Mouse (Mus musculus): ENCODE measurements around the gene Ssr1. TPM values are rescaled to one million over a fixed set of nuclear protein-coding genes. Genes with fewer than 3 reads are reported as not detected.

Ssr1 gene
- total RNA-seq, 2 experiments from 2014 or later: 46.5 to 52.1 TPM

- no peak for DNase-seq
- intact Hi-C loops (cut with DNase I): no loop called here
Observed at GRCm38 (mm10) chr13:37986166-37986565, 7.9 kb downstream of the Ssr1 start.

DNA sequence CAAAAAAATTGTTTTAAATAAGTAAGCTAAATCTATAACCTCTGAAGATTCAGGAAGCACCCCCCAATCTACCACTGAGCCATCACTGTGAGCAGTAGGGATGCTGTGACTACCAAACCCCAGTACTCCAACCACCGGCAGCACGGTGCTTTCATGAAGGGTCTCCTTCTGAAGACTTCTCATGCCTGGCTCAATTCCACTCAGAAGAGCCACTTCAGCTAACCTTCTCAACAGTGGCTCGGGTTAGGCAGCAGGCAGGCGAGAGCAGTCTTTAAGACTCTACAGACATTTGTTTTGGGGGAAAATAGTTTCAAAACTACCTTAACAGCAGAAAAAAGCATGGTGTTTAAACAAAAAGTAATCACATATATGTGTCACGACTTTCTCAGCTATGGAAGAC lies 13.0 kb downstream of the Ssr1 start:
- intact Hi-C loops (cut with DNase I): no loop called here
- DNase-seq: no peak

DNA sequence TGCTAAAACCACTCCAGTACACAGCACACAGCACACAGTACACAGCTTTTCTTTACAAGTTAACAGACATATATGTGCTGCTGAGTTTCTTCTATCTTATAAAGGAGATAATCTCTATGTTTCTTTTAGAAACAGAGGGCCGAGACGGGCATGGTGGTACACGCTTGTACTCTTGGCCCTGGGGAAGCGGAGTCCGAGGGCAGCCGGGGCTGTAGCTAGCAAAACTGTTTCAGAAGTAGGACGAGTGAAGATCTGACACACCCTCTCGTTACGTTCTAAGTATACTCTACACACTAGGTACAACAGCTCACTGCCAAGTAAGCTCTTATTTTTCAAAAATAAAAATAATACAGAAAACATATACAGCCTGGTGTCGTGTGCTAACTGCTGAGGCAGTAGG lies 13.7 kb downstream of the Ssr1 start:
- intact Hi-C loops (cut with DNase I): no loop called here
- no peak for DNase-seq

- intact Hi-C loops (cut with DNase I): no loop called here
- no peak for DNase-seq
Observed at GRCm38 (mm10) chr13:37979506-37979905, 14.5 kb downstream of the Ssr1 start.

GRCm38 (mm10) chr13:37974731-37975130 lies 19.3 kb downstream of the Ssr1 start:
- DNase-seq: no peak
- intact Hi-C loops (cut with DNase I): no loop called here

DNA sequence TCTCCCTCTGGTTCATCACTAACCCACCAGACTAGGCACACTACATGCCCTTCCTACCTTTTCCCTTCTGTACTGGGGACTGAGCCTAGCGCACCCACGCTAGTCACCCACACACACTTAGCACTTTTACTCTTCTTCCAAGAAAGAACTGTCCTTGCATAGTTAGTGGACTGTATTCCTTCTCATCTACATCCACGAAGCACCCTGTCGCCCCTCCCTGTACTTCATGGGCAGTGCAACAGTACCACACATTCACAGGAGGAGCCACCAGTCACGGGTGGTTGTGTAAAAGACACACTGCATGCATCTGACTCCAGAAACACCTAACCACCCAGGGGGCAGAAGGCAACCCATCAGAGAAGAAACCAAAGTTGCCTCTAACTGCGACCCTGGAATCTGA lies 20.0 kb downstream of the Ssr1 start:
- no peak for DNase-seq
- intact Hi-C loops (cut with DNase I): no loop called here

DNA sequence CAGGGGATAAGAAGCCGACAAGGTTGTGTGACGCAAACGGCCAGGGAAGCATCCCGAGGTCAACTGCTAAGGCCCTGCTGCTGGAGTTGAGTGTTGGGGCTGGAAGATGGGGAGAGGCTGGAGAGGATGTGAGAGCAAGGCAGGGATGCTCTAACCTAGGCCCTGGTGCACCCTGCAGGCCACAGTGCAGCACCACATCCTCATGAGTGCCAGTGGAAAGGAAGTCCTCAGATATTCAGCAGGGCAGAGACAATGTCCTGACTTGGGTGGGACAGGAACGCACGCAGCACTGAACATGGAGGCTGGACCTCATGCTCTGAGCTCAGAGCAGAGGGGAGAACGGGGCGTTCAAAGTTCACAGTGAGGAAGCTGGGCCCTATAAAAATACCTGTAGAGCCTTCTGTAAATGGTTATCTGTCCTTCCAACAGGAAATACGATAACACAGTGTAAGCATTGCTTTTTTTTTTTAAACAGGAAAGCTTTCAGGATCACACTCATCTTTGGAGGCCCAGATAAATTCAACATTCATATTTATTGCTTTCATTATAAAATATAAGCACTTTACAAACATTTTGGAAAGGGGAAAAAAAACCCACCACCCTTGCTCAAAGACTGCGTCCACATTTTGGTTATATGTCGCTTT lies 23.0 kb downstream of the Ssr1 start:
- DNase-seq: no peak
- intact Hi-C loops (cut with DNase I): no loop called here

GRCm38 (mm10) chr13:37969988-37970387 lies 24.0 kb downstream of the Ssr1 start:
- intact Hi-C loops (cut with DNase I): no loop called here
- DNase-seq: no peak

DNA sequence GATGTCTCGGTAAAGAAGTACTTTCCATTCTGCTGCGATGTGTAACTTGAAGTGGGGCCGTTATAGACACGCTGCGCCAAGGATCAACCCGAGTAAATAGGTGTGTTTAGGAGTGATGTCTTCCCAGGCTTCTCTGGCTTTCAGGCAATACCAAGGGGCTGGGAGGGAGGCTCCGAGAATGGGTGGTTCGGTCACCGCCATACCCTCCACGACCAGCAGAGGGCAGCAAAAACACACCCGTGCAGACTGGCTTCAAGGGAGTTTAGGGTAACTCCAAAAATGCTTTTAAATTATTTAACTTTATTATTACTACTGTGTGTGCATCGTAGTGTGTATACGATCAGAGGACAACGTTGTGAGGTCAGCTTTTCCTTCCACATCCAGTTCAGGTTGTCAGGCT lies 24.7 kb downstream of the Ssr1 start:
- intact Hi-C loops (cut with DNase I): no loop called here
- peak; percentile 88 to 95 for DNase-seq

DNA sequence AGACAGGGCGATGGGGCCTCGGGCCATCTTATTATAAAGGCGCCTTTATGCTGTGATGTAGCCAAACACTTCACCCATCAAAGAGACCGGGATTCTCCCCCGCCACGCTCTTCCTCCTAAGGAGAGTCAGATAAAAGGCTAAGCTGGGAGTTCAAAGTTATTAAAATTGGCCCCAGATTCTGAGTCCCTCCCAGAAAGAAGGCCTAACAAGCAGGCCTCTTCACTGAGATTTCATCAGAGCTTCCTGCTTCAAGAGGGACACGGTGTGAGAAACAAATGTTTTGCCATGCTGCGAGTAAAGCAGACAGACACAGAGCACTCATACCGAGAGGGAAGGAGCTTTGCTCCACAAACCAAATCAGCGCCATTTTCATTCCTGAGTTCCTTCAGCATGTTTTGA lies 26.5 kb downstream of the Ssr1 start:
- intact Hi-C loops (cut with DNase I): no loop called here
- DNase-seq: no peak

DNA sequence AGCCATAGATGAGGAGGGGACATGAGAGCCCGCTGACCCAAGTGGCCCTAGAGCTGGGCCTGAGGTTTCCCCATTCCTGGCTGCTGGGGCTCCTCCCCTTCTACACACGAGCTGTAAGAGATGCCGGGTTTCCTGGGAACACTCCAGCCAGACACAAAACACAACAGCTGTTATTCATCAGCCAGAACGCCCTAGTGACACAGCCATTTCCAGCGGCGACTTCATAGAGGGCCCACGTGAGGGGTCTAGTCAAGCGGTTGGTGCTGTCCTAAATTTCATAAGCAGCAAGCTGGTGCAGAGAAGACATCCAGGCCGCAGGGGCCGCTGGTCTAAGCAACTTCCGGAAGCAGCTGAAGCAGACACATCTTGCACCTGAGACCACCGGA lies 27.0 kb downstream of the Ssr1 start:
- intact Hi-C loops (cut with DNase I): no loop called here

DNA sequence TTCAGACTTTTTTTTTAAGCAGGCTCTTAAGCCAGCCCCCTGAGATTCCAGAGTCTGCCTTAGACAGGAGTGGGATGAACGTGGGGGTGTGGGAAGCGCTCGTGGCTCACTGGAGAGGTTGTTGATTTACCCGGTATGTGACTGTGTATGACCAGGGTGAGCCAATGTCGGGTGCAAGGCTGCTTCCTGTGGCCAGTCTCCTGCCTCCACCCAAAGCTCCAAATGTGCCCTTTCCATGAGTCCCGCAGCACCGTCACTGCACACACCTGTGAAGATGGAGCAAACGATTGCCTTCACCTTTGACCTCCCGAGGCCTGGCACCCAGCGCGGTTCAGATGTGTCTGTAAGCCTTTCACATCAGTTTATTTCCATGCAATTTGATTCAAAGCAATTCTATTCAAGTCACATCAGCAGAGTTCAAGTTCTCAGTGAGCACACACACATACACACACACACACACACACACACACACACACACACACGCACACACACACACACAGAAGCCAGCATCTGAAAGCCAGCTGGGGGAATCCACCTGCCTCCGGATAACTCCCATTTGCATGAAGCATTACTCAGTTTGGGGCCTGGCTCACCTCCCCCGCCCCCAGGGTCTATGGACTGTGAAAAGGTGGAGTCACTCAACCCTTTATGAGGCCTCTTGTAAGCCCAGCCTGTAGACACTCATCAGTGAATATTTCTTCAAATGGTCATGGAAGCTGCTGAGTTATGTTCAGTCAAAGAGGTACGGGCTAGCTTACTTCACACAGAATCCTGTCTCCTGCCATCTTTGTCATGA lies 27.6 kb downstream of the Ssr1 start:
- DNase-seq: no peak
- intact Hi-C loops (cut with DNase I): no loop called here

More for the DNA sequence above, 27.0 kb downstream of the Ssr1 start:
- DNase-seq: peak; percentile 28 to 60

- no peak for DNase-seq
- intact Hi-C loops (cut with DNase I): no loop called here
Observed at GRCm38 (mm10) chr13:37965126-37965914, 28.7 kb downstream of the Ssr1 start.

DNA sequence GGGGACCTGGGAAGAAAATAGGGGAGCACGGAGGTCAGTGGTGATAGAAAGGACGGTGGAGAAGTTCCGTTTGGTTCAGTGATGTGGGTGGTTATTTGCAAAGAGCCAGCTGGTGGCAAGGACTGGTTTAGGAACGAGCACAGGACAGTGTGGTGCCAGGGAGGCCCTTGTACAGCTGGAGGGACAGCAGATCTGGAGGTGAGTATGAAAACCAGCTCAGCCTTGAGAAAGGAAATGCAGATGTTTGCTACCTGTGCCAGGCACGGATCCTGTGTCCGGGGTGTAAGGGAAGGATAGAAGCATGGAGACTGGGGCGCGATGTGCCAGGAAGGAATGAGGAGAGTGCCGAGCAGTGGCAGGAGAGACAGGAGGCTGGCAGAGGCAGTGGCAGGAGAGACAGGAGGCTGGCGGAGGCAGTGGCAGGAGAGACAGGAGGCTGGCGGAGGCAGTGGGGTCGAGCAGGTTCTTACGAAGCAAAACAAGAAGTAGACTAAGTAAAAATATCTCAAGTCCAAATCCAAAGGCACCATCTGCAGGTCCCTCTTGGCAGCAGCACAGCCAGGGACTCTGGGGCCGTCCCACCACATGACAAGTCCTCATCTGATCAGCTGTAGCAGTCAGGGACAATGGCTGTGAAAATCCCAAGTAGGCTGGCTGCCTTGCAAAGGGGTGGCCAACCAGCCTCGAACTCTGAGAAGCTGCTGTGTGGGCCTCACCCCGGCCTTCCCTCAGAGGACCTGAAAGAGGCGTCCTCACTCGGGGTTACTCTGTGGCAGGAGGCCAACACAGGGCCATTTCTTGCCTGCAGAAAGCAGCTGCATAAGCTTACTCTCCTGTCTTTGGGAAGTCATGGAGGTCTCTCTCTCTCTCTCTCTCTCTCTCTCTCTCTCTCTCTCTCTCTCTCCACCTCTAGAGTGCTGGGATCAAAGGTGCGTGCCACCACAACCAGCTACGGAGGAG lies 29.6 kb downstream of the Ssr1 start:
- intact Hi-C loops (cut with DNase I): no loop called here
- DNase-seq: no peak

GRCm38 (mm10) chr13:37963354-37964007 lies 30.5 kb downstream of the Ssr1 start:
- DNase-seq: peak; percentile 71 to 87
- intact Hi-C loops (cut with DNase I): no loop called here

DNA sequence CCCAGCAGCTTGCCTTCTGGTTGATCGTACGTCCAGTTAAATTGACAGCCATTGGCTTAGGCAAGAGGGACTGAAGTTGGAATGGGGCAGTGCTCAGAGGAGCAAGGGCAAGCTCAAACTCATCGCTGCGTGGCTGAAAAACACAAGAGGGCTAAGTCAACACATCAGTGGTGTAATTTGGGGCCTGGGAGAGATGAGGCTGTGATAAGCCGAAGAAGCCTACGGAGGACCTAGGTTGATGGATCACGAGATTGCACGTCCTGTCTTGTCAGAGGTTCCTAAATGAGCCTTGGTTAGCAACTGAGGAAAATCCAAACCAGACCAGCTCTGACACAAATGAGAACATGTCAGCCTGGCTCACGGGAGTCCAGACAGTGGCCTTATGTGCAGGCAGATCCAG lies 31.5 kb downstream of the Ssr1 start:
- intact Hi-C loops (cut with DNase I): no loop called here

DNA sequence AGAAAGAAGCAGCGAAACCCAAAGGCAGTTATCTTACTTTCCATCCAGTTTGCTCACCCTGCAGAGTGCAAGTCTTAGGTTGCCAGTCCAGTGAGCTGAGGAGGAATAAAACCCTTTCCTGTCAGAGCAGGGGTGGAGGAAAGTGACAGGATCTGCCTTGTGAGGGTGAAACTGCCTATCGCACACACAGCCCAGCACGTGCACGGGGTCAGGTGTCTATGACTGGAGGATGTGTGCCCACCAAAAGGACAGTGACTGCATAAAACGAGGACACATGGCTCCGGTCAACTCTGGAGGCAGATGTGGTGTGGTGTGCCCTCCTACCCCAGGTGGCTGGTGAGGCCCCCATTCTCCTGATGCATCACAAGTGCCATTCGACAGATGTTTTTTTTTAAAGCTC lies 34.1 kb downstream of the Ssr1 start:
- DNase-seq: no peak
- intact Hi-C loops (cut with DNase I): no loop called here

More for the DNA sequence above, 31.5 kb downstream of the Ssr1 start:
- DNase-seq: no peak

GRCm38 (mm10) chr13:37959239-37959907 lies 34.6 kb downstream of the Ssr1 start:
- intact Hi-C loops (cut with DNase I): no loop called here
- peak in 1 of 2 experiments; percentile 29 for DNase-seq

All from heart, postnatal 14 days (tissue).